Mouse (Mus musculus) MN1 (cell line): ENCODE results near the gene Ciart.
"Not testable (repeated sequence)": the region's sequence is repeated elsewhere in the genome, so short reads cannot be mapped to it uniquely, and the experiment has no call there.

Experiments
- DNase-seq: peaks from one replicate; pipeline ENCODE4 v3.0.0-alpha.2; 2016; ENCODE audit warnings: low spot score

Gene Ciart

DNA sequence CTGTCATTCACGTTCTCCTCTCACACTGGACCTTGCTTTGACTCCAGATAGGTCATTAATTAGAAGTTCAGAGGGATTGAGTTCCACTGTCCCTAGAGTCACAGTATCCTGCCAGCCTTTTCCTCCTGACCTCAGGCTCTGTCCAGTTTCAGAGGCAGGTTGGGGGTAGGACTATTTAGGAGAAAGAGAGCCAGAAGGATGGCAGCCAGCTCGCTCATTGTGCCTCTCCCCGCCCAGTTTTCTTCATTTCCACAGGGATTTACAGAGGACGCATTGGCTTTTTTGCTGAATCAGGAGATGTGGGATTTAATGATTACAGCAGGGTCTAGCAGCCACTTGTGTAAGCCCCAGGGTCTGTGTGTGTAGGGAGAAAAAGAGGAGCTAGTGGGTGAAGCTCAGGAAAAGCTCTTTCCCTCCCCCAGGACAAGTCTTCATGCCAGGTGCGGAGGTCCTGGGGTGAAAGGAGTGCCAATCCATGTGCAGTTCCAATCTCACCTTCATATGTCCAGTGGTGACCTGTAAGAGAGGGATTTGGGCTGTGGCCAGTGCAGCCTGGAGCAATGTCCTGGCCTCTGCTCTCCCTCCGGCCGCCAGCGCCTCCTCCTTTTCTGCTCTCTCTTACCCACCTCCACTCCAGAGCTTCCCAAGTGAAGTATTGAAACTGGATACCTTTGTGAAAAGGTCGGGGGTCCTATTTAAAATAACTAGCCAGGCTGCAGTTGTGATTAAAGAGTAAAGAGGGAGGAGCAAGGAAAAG, 19.7 kb upstream of the Ciart start:
- no peak for DNase-seq

- DNase-seq = no peak
Observed at GRCm38 (mm10) chr3:95899800-95900524, 17.9 kb upstream of the Ciart start.

DNA sequence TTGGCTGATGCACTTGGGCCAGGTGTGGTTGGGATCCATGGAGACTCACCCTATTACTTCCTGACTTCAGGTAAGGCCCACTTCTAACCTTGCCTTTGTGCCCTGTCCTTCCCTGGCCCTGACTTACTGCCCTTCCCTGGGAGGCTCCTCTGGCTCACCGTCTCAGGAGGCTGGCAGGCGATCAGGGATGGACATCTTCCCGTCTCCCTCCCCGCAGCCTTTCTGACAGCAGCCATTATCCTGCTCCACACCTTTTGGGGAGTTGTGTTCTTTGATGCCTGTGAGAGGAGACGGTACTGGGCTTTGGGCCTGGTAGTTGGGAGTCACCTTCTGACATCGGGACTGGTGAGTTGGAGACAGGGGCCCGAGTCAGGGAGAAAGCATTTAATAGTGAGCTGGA, 13.4 kb upstream of the Ciart start:
- not testable (repeated sequence) for DNase-seq

- peak; percentile 75 for DNase-seq
Observed at GRCm38 (mm10) chr3:95894317-95895160, 12.5 kb upstream of the Ciart start.

DNA sequence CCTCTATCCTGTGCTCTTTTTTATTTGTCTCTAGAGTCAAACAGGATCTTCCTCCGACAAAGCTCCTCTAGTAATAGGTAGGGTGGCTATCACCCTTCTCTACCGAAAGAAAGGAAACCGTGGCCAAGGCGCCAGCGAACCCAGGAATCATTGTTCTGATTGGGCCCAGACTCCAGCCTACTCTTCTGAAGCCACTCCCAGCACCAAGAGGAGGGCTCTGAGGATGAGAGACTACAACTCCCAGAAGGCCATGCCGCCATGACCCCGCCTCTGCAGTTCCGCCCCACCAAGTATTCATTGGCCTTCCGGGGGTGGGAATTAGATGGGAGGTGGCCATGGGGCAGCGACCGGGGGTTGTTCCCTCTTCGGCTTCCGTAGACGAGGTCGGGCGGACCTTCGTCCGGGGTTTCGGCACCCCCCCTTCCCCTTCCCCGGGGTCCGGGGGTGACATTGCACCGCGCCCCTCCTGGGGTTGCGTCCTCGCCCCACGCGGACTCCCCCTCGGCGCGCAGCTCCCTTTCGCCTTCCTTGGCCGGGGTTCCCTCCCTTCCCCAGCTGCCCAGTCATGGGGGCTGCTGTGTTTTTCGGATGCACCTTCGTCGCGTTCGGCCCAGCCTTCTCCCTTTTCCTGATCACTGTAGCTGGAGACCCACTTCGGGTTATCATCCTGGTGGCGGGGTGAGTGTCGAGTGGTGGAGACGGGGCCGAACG, 11.7 kb upstream of the Ciart start, which contains the start of gene Aph1a:
Gene Aph1a (plus strand): TSS at position 364 of the 711 bp plus-strand sequence.
- peak; percentile 97 for DNase-seq

- no peak for DNase-seq
Observed at GRCm38 (mm10) chr3:95893126-95893525, 11.1 kb upstream of the Ciart start.

GRCm38 (mm10) chr3:95892066-95893052, 10.3 kb upstream of the Ciart start:
- DNase-seq = peak; percentile 38

- peak; percentile 82 for DNase-seq
Observed at GRCm38 (mm10) chr3:95891211-95892065, 9.4 kb upstream of the Ciart start, which contains the start of gene BC028528. Gene BC028528, minus strand, starts transcription at chr3:95892005.

DNA sequence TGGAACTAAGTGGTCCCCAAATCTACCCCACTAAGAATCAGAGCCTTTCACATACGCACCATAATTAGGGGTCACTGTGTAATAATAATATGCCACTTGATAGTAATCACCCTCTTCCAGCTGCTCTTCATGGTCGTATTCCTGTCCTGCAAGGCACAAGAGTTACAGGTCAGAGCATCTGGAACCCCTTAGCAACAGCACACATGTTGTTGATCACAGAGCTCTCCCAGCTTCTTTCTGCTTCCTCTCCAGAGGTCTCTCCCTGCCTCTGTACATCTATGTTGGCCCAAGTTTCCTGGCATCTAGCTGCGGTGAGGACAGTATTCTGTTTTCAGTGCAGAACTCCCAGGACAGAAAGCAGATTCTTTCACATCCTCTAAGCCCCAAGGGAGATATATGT, 7.6 kb upstream of the Ciart start:
- no peak for DNase-seq

DNA sequence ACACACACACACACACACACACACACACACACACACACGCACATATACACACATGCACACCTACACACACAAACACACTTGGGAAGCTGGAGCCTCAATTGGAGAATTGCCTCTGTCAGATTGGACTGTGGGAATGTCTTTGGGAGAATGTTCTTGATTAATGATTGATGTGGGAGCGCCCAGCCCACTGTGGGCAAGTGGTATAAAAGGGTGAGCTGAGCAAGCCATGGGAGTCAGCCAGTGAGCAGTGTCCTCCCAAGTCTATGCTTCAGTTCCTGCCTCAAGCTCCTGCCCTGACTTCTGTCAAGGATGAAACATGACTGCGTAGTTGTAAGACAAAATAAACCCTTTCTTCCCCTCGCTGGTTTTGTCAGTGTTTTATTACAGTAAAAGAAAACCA, 5.5 kb upstream of the Ciart start:
- no peak for DNase-seq

DNA sequence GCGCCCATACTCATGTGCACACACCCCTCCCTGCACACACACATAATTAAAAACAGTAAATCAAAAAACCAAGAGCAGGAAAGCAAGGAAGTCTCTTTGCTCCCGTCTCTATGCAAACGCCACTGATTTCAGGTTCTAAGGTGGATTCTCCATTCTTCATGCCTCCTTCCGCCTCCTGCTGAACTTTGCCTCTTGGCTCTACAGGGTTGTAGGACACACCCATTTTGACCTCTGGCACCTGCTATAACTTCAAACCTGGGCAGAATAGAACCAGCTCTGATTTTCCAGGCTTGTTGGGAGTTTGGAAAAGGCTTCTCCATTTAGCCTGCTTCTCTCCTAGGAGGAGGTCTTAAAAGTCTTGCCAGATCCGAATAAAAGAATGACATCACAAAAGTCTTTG, 2.3 kb upstream of the Ciart start:
- DNase-seq = no peak

DNA sequence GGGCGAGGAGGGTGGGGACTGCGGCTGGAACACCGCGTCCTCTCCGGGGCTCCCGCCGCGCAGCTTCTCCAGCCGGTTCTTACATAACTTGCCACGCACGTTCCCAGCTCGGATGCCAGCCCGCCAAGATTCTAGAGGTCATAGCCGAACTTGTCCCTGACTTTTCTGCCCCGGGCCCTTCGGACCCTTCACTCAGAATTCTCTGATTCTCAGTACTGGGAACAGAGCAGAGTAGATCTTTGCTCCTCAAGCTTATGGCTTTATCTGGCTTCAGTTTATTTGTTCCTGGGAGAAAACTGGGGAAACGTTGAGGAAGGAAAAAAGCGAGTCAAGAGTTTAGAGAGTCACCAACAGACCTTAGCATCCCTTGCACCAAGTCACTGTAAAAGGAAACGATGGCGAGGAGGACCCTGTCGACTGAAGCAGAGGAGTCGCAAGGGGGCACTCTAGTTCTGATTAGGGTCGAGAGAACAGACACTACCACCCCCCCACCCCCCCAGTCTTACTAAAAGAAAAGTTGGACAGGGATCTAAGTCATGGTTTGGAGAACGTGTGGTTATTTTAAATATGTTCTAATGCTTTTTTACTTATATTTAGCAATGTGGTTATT, 870 bp upstream of the Ciart start:
- peak; percentile 84 for DNase-seq

DNA sequence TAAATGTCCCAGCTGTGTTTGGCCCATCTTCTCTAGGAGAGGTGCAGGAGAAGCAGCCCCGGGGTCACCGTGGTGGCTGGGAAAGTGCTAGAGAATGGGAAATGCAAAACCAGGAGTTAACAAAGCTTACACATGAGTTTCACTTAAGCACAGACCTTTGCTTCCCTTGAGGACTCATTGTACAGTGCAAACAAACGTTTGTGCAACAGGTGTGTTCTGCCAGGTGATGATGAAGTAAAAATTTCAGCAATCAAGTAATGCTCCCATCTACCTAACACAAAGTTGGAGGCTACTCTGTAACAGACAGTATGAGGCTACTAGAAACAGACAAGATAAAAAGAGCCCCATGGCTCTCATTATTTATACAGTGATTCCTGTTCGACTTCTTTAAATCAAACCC, 3.0 kb downstream of the Ciart start:
- no peak for DNase-seq

GRCm38 (mm10) chr3:95872048-95872447, 10.0 kb downstream of the Ciart start:
- DNase-seq = no peak

DNA sequence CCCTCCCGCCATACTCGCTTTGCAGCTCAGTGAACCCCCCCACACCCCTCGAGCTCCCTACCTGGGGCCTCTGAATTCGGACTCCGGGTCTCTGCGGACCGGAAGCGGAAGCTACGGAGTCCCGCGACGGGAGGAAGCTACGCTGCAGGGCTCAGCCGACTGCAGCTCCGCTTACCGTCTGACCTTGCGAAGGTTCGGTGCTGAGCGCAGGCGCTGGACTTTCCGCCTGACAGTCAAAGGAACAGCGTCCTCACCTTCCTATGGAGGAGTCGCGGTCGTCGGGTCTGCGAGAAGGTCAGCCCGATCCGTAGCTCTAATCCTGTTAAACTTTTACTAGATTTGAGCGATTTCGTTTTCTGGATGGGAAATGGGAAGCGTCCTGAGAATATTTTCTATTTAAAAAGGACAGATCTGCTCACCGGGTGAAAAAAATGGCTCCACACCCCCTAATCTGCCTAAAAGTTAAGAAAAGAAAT, 10.6 kb downstream of the Ciart start, which contains the start of gene Mrps21:
Gene Mrps21 (minus strand): TSS at position 128 of the 476 bp plus-strand sequence.
- DNase-seq = peak; percentile 88

- DNase-seq = no peak
Observed at GRCm38 (mm10) chr3:95870976-95871375, 11.1 kb downstream of the Ciart start.

- no peak for DNase-seq
Observed at GRCm38 (mm10) chr3:95867408-95867807, 14.6 kb downstream of the Ciart start.

DNA sequence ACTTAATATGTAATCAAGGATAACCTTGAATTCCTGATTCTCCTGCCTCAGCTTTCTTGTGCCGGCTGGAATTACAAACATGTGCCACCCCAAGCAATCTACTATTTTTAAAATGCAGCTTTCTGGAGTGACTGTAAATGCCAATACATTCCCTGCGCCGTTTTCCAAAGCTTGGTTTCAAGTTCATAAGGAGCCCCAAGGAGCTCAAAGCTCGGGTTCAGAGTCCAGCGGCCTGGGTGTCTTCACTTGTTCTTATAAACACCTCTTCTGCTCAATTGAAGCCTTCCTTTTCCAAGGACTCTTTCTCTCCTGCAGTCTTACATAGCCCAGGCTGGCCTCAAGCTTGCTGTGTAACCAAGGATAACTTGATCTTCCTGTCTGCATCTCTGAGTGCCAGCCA, 16.0 kb downstream of the Ciart start:
- no peak for DNase-seq

GRCm38 (mm10) chr3:95865571-95865970, 16.5 kb downstream of the Ciart start:
- no peak for DNase-seq
